Mouse (Mus musculus) megakaryocyte, embryonic 14.5 days (primary cell): ENCODE measurements around the gene Ecpas. TPM values are rescaled to one million over a fixed set of nuclear protein-coding genes. Genes with fewer than 3 reads are reported as not detected.

Experiments used
- H3K27me3 ChIP-seq: replicated peaks from 2 replicates; pipeline ENCODE3; 2012; ENCODE audit warnings: inconsistent platforms
- H3K36me3 ChIP-seq: replicated peaks from 2 replicates; pipeline ENCODE3; 2012; ENCODE audit warnings: low read length, inconsistent platforms, mixed read lengths
- H3K4me1 ChIP-seq: 2 replicates; pipeline ENCODE4 v1.6.1; 2012; ENCODE audit warnings: inconsistent platforms
- H3K4me3 ChIP-seq: replicated peaks from 2 replicates; pipeline ENCODE3; 2012; ENCODE audit warnings: moderate library complexity, mild to moderate bottlenecking, inconsistent platforms
- H3K9me3 ChIP-seq: 2 replicates; pipeline ENCODE4 v1.6.1; 2012; ENCODE audit warnings: inconsistent platforms
- FLI1 ChIP-seq: IDR thresholded peaks from 2 replicates; pipeline ENCODE4 v1.6.1; 2012; ENCODE audit warnings: low read length, inconsistent platforms, mixed read lengths
- GATA1 ChIP-seq: IDR thresholded peaks from 3 replicates; pipeline ENCODE4 v1.6.1; 2012; ENCODE audit warnings: mixed read lengths, low read length, inconsistent platforms, borderline replicate concordance
- polyA plus RNA-seq: library from polyadenylated mRNA; stranded (reverse); fragments of >175 nt; gene quantifications from 2 replicates; pipeline ENCODE4 v1.2.3, GENCODE M21; 2012; ENCODE audit warnings: low replicate concordance; ENCODE audit not compliant: insufficient read depth

Ecpas gene
- polyA plus RNA-seq, 1 experiment: 4.9 TPM

GRCm38 (mm10) chr4:58749510-58749909 lies 163.0 kb downstream of the Ecpas start:
- Histone ChIP-seq H3K4me3 (no peak overlapping the region), H3K4me1 (peaks cover 7% of the 10 kb centered on the region), H3K9me3 (no peaks in the 10 kb centered on the region), H3K27me3 (no peaks in the 10 kb centered on the region), H3K36me3 (no peaks in the 10 kb centered on the region)
- TF ChIP-seq FLI1: no peak
- no peak for TF ChIP-seq GATA1

- H3K36me3 ChIP-seq: no peaks in the 10 kb centered on the region
- H3K4me1 ChIP-seq: peaks cover 7% of the 10 kb centered on the region
- H3K9me3 ChIP-seq: no peaks in the 10 kb centered on the region
- no peak overlapping the region for H3K4me3 ChIP-seq
- TF ChIP-seq GATA1 (no peak), FLI1 (no peak)
- no peaks in the 10 kb centered on the region for H3K27me3 ChIP-seq
Measured at GRCm38 (mm10) chr4:58749101-58749500, 163.4 kb downstream of the Ecpas start.

Other genes starting within 250 kb of the Ecpas start
- not detected in 2 replicates for gene Olfr267, start 125.0 kb downstream of the Ecpas start, polyA plus RNA-seq
- not detected in 2 replicates for gene Zkscan16, start 30.9 kb upstream of the Ecpas start, polyA plus RNA-seq
- 0.67 TPM in 1 of 2 replicates, not detected in the other for gene Ptgr1, start 74.4 kb upstream of the Ecpas start, polyA plus RNA-seq
- 1.7 and 2.9 TPM in 2 replicates for gene Dnajc25, start 82.3 kb upstream of the Ecpas start, polyA plus RNA-seq
- not detected in 2 replicates for gene Gm20503, start 90.5 kb upstream of the Ecpas start, polyA plus RNA-seq
- gene Gng10, start 122.3 kb upstream of the Ecpas start, polyA plus RNA-seq: 14.0 and 19.6 TPM in 2 replicates
- 0.35 TPM in 1 of 2 replicates, not detected in the other for gene AI481877, start 226.2 kb upstream of the Ecpas start, polyA plus RNA-seq